Mouse (Mus musculus) C2C12 (cell line): ENCODE data around the gene Lpin2.

Experiments
- CTCF ChIP-seq: IDR thresholded peaks from one replicate; pipeline ENCODE4 v1.5.1; 2011; ENCODE audit not compliant: control insufficient read depth, insufficient read depth, insufficient read length
- MAX ChIP-seq: IDR thresholded peaks from one replicate; pipeline ENCODE4 v1.6.1; 2011; ENCODE audit warnings: mild to moderate bottlenecking, control low read depth
- MYOD1 ChIP-seq: IDR thresholded peaks from one replicate; pipeline ENCODE4 v1.6.1; 2011; ENCODE audit warnings: low read depth; ENCODE audit not compliant: control insufficient read depth, insufficient read length
- MYOG ChIP-seq: IDR thresholded peaks from one replicate; pipeline ENCODE4 v1.6.1; 2011; ENCODE audit not compliant: control insufficient read depth, insufficient read length; ENCODE audit errors: extremely low read depth
- USF1 ChIP-seq: IDR thresholded peaks from one replicate; pipeline ENCODE4 v1.6.1; 2011; ENCODE audit warnings: low read depth, mild to moderate bottlenecking, control low read depth, moderate library complexity

- TF ChIP-seq USF1 (no peak), MYOG (no peak), CTCF (no peak), MAX (no peak), MYOD1 (no peak)
Measured at GRCm38 (mm10) chr17:71251601-71252001, 69.2 kb downstream of the Lpin2 start.
